Mouse (Mus musculus) right cerebral cortex, postnatal 14 days (tissue): ENCODE results near the gene Lrch2.
"Not testable (repeated sequence)": the region's sequence is repeated elsewhere in the genome, so short reads cannot be mapped to it uniquely, and the experiment has no call there.

Source experiments
- DNase-seq: peaks from one replicate; pipeline ENCODE4 v3.0.0; 2022

Gene Lrch2

GRCm38 (mm10) chrX:147553421-147554201 is at the start of gene Lrch2:
Gene Lrch2, minus strand, starts transcription at chrX:147554081.
- peak; percentile 57 for DNase-seq

DNA sequence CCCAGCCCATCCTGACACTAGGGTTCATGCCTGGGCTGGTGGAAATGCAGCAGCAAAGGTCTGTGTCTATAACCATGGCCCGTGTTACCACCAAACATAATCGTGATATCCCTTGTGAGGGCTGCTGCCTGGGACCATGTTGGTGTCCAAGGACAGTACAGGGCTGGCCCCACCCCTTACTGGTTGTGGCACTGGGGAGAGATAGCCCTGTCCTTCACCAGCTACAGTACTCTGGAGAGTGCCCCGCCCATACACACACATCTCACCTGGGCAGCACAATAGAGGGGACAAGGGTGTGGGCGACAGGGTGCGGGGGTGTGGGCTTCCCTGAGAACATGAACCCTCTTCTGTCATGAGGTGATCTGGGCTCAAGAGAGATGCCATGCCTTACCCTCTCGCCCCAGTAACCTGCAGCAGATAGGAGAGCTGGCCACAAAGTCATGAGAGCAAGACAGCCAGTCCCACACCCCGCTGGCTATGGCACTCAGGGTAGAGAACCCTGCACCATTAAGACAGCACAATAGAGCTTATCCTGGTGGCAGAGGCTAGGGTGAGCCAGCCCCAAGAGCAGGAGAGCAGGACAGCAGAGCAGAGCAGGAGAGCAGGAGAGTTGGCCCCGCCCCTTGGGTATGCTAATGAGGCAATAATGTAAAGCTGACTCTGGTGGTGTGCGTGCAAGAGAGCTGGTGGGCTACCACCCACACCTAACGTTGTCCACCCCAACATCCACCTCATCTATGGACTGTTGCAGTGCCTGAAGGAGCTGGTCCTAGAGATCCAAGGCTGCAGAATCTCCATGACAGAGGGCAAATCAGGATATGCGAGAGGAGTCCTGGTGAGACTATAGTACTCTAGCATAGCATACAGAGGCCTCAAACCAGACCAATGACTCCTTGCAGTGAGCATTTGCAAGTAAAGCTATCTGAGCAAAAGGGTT is 12.7 kb downstream of the Lrch2 start:
- no peak for DNase-seq

- DNase-seq = no peak
Observed at GRCm38 (mm10) chrX:147538377-147538776, 15.5 kb downstream of the Lrch2 start.

GRCm38 (mm10) chrX:147537117-147537516 is 16.8 kb downstream of the Lrch2 start:
- not testable (repeated sequence) for DNase-seq

- no peak for DNase-seq
Observed at GRCm38 (mm10) chrX:147535616-147536015, 18.3 kb downstream of the Lrch2 start.

- no peak for DNase-seq
Observed at GRCm38 (mm10) chrX:147531675-147532074, 22.2 kb downstream of the Lrch2 start.

GRCm38 (mm10) chrX:147527646-147528172 is 26.2 kb downstream of the Lrch2 start:
- no peak for DNase-seq

DNA sequence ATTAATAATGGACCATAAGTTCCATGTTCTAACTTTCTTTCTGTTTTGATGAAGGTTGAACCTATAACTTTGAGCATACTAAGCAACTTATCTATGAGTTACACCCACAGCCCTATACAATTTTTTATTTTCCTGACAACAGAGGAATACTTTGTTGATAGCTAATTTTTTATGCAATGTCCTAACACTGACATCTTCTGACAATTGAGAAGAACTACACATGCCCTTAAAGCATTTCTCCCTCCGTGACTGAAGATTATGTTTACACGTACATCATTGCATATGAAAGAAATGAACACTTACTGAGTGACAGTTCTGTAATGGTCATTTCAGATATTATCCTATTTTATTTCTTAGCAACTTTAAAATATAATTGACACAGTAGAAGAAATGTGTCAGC is 64.3 kb downstream of the Lrch2 start:
- no peak for DNase-seq

GRCm38 (mm10) chrX:147453610-147454009 is 100.3 kb downstream of the Lrch2 start, which contains the start of gene Vmn1r239-ps:
Gene Vmn1r239-ps, minus strand, starts transcription at chrX:147453710.
- DNase-seq = not testable (repeated sequence)

DNA sequence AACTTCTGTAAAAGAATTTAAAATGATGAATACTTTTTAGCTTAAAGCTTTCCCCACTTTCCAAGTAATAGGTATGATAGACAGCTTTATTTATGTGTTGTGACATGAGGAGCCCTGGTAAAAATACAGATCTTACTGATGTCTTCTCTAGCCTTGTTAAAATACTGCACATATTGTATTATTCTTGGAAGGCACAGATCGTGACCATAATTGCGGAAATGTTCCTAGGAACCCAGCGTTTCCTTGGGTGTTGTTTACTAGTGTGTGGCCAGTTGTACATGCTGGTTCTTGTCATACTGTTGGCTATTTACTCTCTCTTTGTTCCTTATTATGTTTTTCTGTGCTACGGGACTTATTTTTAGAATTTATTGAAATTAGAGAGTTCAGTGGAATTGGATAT is 110.5 kb downstream of the Lrch2 start:
- DNase-seq = no peak

- no peak for DNase-seq
Observed at GRCm38 (mm10) chrX:147435400-147435799, 118.5 kb downstream of the Lrch2 start.

DNA sequence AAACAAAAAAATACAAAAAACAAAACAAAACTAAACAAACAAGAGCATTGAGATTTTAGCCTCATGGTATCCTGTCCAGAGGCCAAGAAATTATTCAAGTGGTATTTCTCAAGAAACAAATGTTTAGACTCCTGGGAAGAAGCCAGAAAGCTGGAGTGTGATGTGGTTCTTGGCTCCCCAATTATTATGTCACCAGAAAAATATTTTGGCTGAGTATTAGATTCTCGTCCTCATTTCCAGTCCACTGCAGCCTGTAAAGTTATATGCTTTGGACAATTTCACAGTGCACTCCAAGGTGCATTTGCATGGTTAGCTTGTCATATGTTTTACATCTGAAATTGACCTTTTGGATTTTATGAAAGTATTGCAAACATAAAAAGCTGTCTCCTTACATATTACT is 124.1 kb downstream of the Lrch2 start:
- no peak for DNase-seq

DNA sequence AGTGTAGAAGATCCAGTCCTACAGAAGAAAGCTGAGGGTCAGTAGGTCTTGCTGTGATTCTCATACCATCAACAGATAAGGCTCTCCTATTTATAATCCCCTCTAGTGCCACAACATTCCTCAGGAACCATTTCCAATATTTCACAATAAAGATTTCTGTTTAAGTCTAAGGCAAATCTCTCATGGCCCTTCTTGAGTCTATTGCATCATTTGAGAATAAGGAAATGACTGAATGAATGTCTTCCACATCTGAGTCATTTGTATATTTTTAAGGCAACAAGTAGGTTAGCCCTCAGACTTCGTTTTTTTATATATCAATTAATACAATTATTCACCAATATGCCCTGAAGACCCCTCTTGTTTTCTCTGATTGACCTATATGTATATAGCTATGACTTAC is 124.8 kb downstream of the Lrch2 start, which contains the start of gene Il13ra2:
Gene Il13ra2, minus strand, starts transcription at position 64 of the 400 bp plus-strand sequence.
- no peak for DNase-seq
